Mouse (Mus musculus): ENCODE results near the gene Slc26a3. TPM values are rescaled to one million over a fixed set of nuclear protein-coding genes. Genes with fewer than 3 reads are reported as not detected.

Slc26a3 gene
- polyA plus RNA-seq, 1 experiment from 2014 or later, result not detected

- 70% methylated on average over 3 of the region's 3 CpGs for WGBS
- no peaks in the 10 kb centered on the region for H3K9me3 ChIP-seq
- no peak overlapping the region for H3K9ac ChIP-seq
- H3K27me3 ChIP-seq, result no peaks in the 10 kb centered on the region
- H3K36me3 ChIP-seq, result no peaks in the 10 kb centered on the region
- H3K27ac ChIP-seq, result no peak overlapping the region
- peaks cover 11% of the 10 kb centered on the region; the same call in 1 of the 2 replicates for H3K4me1 ChIP-seq
- no peak overlapping the region for H3K4me3 ChIP-seq
- ATAC-seq (ENCODE audit: insufficient number of reproducible peaks, insufficient read depth, low FRiP score, low TSS enrichment, low read depth), result no peak
- H3K4me2 ChIP-seq, result no peak overlapping the region
These were observed 130.7 kb downstream of the Slc26a3 start for GRCm38 (mm10) chr12:31521371-31521770.

Other genes with a start within 250 kb of the Slc26a3 start
- gene Gm6993, start 150.1 kb upstream of the Slc26a3 start, polyA plus RNA-seq (2015; fragmentation: Nextera tagmentation; extraction: Ambion mirVana), result not detected in 2 replicates
- gene Lamb1, start 125.6 kb upstream of the Slc26a3 start, polyA plus RNA-seq (2015; fragmentation: Nextera tagmentation; extraction: Ambion mirVana), result 61.9 and 85.0 TPM in 2 replicates
- gene Dld, start 39.4 kb upstream of the Slc26a3 start, polyA plus RNA-seq (2015; fragmentation: Nextera tagmentation; extraction: Ambion mirVana), result 138 and 142 TPM in 2 replicates
- gene Cbll1, start 108.7 kb downstream of the Slc26a3 start, polyA plus RNA-seq (2015; fragmentation: Nextera tagmentation; extraction: Ambion mirVana), result 15.1 and 16.5 TPM in 2 replicates
- gene Slc26a4, start 169.1 kb downstream of the Slc26a3 start, polyA plus RNA-seq (2015; fragmentation: Nextera tagmentation; extraction: Ambion mirVana), result not detected in 2 replicates
- gene Bcap29, start 243.8 kb downstream of the Slc26a3 start, polyA plus RNA-seq (2015; fragmentation: Nextera tagmentation; extraction: Ambion mirVana), result 31.8 and 32.7 TPM in 2 replicates

All from embryonic facial prominence, embryonic 13.5 days (tissue).